Mouse (Mus musculus) brain, adult 2 months (tissue): Measurements from ENCODE around the gene Txndc17.
"Not testable (repeated sequence)": the region's sequence is repeated elsewhere in the genome, so short reads cannot be mapped to it uniquely, and the experiment has no call there.

Source experiments
- DNase-seq: peaks from one replicate; pipeline ENCODE4 v3.0.0; 2011; ENCODE audit warnings: low read depth, low spot score

The Txndc17 gene

DNA sequence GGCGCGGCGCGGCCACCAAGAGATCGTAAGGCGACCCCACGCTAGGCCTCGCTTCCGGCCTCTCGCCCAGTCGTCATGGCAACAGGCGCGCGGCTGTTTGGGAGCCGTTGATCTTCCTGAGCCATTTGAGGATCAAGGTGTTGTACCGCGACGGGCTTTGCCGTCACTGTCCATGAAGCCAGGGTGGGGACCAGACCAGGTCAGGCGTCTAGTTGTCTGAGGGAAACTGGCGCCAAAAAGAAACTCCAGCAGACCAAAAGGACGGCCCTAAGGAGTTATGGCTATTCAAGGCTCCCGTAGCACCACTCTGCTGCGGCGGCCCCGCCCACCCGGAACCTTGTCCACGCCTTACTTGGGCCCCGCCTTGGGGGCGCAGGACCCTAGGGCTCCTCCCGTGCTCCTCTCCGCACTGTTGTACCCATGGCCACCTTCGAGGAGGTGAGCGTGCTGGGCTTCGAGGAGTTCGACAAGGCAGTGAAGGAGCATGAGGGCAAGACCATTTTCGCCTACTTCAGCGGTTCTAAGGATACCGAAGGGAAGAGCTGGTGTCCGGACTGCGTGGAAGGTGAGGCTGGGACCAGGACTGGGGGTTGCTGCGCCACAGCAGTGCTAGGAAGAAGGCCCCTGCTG is at the start of gene Txndc17, which contains the start of gene 4933427D14Rik:
TSS of gene Txndc17 (plus strand) at position 344 of the 630 bp plus-strand sequence.
TSS of gene 4933427D14Rik (minus strand) at position 256 of the 630 bp plus-strand sequence.
- peak; percentile 93 for DNase-seq

DNA sequence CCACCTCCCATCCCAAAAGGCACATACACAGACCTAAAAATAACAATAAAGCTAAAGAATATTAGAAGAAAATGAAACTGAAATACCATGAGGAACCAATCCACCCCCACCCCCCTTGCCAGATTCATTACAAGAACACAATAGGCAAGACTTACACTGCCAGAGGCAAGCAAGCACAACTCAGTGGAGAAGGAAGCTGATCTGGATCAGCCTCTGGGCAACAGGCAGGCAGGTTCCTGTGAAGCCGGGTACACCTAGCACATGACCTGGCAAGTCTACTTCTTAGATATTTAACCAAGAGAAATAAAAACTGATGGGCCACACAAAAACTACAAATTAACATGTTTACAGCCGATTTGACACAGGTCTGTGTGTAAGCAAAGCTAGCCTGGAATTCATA is 44.1 kb upstream of the Txndc17 start:
- no peak for DNase-seq

DNA sequence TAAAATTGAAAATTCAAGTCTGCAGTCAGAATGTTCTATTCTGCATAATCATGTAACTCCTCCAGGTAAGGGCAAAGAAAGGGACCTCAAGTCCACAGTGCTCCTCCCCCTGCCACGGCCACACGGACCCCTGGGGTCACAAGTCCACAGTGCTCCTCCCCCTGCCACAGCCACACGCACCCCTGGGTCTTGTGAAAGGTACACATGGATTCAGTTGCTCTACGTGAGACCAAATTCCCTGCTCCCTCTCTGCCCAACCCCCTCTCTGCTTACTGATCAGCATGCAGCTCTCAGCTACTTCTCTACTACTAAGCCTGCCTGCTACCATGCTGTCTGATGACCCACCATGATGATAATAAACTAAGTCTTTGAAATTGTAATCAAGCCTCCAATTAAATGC is 37.5 kb upstream of the Txndc17 start:
- DNase-seq: no peak

DNA sequence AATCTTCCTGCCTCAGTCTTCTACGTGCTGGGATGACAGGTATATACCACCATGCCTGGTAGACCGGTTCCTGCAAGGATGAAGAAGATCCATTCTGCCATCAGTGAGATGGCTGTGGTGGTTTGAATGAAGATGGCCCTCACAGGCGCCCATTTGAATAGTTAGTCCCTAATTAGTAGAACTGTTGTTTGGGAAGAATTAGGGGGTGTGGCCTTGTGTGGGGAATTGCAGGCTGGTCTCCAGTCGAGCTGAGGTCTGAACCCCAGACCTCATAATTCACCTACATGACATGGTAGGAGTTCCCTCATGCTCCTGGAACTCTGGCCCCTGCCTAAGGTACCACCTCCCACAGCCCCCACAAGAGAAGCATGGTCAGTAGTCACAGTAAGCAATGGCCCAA is 35.4 kb upstream of the Txndc17 start:
- DNase-seq: not testable (repeated sequence)

DNA sequence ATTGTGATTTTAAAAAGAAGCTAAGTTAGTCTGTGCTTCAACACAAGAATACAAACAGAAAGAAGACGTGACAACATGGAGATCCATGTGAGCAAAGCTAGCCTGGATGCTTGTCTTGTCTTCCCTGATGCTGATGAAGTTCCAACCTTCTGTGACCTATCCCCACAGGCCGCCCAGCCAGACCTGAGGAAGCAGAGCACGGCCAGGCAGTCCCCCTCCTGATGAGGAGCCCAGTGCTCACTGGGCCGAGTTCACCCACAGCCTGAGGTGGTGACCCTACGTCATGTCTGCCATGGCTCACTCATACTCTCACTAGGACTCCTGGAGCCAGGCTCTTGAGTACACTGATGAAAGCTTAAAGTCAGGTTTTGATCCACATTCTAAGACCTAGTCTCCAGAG is 33.8 kb upstream of the Txndc17 start:
- DNase-seq: no peak

DNA sequence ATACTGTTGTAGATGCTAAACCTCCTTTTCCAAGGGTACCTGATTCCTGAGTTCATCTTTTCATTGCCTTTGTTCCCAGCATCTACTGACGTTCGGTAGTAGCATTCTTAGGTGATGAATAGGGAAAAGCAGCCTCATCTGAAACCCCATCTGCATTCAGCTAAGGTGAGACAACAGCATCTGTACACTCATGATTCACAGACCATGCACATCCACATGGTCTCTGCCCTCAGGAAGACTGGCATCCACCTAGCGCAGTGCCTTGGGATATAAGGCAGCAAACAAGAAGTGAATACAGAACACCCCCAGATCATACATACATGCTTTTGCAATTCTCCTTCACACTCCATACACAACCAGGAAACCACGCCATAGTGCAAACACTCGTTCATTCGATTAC is 32.6 kb upstream of the Txndc17 start:
- no peak for DNase-seq

DNA sequence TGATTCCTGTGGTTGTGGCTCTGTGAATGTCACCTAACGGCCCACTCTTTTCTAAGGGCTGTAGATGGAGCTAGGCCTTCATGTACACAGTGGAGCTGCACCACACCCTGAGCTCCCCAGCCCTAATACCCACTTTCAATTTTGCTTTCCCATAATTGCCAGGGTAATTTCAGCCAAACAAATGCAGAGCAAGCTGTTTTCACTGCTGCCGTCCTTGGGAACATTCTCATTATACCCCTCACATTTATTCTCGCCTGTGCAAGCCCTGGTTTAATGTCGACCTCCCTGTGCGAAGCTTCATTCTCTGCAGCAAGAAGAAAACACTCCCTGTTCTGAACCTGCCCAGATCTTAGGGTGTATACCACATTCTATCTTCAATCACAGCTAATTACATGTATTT is 31.4 kb upstream of the Txndc17 start:
- peak; percentile 62 for DNase-seq

DNA sequence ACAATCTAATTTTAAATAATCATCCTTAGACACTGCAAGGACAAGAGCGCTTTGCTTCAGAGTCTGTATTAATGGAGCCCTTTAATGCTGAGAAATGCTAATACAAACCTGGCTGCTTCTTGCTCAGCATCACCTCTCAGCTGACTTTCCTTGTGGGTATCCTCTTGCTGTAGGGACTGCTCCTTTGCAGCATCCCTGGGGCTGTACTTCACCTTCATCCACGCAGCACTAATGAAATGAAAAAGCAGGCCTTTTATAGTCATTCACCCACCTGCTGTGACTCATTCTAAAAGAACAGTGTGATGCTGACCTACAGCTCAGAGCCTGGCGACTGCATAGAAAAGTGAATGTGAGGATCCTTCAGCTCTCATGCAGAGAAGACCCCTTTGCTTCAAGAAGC is 30.8 kb upstream of the Txndc17 start:
- peak; percentile 69 for DNase-seq

DNA sequence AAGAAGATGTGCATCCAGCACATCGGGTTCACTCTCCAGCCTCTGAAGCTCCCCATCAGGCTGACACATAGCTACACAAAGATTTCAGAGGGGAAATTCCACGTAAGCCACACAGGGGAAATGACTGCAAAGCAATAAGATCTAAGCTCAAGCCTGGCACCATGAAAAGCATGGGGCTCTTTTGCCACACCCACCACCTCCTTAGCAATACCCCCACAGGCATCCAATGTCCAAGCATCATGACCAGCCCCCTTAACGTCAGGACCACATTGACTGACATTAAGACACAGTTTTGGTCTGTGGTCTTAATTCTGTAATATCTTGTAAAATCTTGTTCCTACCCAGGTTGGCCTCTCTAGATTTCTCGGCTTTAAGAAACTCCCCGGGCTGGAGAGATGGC is 26.8 kb upstream of the Txndc17 start:
- DNase-seq: no peak

DNA sequence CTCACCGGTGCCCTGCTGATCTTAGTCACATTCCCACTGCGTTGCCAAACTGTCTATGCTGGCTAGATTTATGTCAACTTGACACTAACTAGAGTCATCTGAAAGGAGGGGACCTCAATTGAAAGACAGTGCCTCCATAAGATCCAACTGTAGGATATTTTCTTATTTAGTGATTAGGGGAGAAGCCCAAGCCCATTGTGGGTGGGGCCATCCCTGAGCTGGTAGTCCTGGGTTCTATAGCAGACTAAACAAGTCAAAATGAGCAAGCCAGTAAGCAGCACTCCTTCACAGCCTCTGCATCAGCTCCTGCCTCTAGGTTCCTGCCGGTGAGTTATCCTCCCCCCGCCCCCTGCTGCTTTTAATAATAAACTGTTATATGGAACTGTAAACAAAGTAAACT is 26.2 kb upstream of the Txndc17 start:
- no peak for DNase-seq

DNA sequence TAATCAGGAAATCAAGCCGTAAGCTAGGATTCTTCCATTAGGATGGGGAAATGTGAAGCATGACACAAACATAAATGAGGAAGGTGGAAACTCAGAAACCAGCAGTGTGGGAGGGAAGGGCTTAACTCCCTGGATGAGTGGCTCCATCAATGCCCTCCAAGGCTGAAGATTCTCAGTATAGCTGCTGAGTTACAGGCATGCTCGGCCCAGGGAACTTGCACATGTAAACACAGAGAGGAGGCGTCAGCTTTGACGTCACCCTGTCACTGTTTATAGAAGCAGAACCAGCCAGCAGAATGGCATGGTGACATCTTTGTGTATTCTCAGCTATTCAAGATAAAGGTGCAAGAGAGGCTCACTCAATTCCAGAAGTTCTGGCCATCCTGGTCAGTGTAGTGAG is 23.1 kb upstream of the Txndc17 start:
- no peak for DNase-seq

DNA sequence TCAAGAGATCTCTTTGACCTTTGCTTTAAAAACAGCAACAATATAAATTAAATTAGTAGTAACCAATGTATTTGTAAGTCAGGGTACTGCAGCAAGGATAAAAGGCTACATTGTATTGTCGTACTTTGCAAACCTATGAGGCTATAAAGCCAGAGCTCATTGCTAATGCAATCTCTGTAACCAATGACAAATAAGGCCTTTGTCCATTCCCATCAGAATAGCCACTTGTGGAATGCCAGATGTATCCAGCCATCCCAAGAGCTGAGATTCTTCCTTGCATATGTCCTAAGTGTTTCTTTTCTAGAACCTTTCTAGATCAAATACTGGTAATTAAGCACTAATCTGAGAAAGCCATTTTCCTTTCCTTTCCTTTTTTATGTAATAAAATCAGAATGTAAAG is 16.5 kb upstream of the Txndc17 start:
- peak; percentile 71 for DNase-seq

DNA sequence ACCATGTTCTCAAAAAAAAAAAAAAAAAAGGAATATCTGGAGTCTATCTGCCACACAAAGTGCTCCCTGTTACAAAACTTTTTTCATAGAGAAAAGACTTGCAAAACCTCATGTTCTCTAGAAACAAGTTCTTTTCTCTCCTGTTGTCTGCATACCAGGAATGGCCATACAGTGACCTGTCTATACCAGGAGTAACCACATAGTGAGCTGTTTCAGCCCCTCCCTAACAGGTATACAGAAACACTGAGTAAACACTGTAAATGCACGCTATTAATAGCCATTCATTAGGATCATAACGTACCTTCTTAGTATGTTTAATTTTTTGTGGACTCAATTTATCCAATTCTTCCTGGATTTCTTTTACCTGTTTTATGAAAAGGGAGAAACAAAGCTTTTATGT is 13.1 kb upstream of the Txndc17 start:
- no peak for DNase-seq

DNA sequence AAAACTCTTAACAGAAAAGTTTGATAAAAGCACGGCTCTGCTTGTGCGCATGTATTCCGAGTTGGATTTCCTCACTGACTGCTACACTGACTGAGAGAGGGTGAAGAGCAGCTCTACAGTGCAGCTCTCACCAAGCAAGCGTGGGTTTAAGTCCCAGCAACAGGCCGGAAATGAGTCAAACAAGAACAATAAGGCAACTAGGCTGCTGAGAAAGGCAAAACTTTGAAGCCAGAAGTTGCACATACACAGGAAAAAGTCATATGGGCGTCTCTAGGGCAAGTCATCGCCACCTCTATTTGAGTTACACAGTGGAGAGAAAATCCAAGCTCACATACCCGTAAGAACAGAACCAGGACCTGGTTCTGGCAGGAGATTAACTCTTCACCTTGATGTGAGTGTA is 10.8 kb upstream of the Txndc17 start:
- DNase-seq: no peak

DNA sequence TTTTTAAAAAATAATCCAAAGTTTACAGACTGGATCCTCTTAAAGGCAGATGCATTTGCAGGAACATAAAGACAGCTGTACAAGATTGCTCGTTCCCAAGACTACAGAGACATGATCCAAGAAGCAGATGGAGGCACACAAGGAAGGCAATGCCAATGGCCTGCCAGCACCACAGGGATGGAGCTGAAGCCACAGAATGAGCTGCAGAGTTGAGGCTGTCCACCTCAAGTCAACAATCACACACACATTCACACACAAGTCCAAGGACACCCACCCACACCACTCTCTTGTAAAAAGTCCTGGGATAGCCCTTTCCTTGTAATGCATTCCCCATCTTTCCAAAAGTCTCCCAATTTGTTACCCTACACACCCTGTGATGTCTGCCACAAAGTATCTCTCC is 3.9 kb upstream of the Txndc17 start:
- peak; percentile 54 for DNase-seq

DNA sequence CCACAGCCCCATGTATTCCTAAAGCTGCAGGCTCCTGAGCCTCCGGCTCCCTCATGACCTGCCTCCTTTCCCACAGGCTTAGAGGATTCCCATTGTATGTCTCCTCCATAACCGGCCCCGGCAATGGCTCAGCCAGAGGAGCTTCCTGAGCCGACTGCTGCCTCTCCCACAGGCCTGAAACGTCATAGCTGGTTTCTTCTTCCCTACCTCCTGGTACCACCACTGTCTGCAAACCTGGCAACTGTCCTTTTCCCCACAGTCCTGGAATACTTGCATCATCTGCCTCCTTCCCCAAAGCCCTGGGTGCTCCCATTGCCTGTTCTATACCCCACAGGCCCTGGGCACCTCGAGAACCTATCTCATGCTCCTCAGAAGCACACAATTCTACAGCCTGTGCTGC is 2.1 kb upstream of the Txndc17 start:
- peak; percentile 52 for DNase-seq

DNA sequence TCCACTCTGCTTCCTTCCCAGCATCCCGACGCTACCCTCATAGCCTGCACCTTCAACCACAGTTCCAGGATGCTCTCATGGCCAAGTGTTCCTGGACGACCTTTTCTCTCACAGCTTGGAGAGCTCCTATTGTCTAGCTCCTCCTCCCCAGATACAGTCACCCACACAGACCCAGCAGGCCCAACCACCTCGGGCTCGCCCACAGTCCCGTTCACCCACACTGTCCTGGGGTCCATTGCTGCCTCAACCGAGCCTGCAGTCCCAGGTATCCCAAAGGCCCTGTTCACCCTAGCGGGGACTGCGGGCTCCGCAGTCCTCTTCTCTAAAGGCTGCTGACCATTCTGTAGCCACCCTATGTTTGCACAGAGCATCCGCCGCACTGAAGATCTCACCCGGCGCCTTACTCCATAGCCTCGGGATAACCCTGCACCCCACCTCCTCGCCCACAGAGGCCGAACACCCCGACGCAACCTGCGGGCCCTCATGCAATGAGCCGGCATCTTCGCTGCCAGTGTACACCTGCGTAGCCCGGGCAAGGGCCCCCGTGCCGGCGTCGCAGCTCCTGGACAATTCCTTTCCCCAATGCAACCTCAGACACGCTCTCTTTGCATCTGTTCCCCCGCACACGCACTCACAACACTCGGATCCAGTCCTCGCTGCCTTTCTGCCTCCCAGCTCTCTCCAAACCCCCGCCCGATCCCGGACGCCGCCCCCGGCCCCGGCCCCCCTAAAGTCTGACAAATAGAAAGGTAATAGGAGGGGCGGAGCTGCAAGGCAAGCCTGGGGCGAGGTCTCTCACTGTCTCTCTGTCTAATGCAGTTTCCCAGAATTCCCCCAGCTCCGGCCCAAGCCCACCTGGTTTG is 775 bp upstream of the Txndc17 start, which contains the start of gene Gm43951:
TSS of gene Gm43951 (minus strand) at position 500 of the 863 bp plus-strand sequence.
- DNase-seq: peak; percentile 63

DNA sequence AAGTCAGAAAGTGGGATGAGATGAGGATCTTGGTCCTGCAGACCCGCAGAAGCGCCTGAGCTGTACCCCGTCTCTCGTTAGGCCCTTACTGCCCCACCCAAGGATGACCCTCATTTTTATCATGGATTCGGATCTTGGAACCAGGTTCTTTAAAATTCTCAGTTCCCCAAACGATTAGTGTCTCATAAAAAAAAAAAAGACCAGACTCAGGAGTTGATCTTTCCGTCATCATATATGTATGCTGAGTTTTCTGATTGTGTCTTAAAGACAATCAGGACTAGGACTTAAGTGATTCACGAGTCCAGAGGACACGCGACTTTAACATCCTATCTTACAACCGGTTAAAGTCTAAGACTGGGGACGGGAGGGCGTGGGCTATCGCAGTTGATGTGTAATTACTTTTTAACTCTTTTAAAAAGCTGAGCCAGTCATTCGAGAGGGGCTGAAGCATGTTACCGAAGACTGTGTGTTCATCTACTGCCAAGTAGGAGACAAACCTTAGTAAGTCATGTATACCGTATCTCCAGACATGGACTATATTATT is 559 bp downstream of the Txndc17 start:
- DNase-seq: no peak

DNA sequence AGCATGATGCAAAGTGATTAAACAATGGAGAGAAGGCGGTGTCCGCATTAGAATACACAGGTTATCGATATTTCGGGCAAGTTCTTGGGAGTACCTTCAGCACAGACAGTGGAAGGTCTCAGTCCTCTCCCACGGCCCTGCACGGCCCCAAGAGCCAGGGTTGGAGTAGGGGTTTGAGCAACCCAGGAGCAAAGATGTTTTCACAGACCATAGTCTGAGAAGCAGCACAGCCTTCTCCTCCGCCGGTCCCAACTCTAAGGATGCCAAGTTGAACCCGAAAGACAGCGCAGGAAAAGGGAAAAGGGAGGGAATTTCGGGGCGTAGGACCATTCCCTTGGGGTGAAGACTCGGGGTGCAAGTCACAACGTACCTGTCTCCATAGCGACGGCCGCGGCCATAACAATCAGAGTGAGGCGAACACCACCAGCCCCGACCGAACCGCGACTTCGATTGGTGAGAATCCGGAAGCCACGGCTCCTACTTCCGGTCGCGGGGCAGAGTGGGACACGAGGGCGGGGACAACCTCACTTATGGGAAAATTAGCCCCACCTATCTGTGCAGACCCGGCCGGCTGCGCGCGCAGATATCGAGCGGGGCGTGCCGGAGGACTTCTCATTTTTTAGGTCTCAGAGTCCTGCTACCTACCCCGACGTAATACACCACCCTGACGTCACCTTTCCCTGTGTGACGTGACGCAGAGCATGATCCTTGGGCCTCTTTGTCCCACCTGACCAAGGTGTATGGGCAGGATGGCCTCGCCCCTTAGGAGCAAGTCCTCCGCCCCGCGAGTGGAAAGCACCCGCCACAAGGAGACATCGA is 7.5 kb downstream of the Txndc17 start:
- peak; percentile 98 for DNase-seq

DNA sequence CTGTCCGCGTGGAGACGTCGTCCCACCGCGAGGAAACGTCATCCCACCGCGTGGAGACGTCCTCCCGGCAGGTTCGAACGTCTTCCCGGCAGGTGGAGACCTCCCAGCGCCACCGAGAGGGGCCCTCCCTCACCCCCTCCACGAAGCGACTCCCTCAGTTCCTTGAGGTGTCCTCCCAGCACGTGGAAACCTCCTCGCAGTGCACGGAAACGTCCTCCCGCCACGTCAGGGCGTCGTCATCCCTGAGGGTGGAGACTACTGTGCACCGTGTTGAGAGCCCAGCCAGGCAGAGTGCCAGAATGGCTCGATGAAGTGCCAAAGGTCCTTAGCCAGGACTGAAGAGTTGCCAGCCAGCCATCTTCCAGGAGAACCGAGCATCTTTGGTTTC is 8.1 kb downstream of the Txndc17 start, which contains the start of gene Med31:
TSS of gene Med31 (minus strand) at position 183 of the 388 bp plus-strand sequence.
- peak; percentile 95 for DNase-seq

DNA sequence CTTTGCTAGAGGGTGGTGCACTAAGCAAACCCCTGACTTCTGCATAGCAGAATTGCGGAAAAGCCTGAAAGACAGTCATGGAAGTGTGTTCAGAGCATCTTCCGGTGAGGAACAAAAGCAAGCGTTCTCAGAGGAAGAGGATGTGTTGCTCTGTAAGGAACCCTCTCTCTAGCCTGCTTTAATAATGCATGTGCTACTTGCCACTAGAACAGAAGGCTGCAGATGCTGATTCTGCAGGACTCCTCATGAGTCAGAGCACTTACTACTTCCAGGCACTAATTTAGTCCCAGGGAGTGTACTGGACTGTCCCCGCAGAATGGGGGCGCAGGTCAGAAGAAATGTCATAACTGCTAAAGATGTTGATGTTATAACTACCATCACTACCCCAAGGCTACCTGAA is 9.8 kb downstream of the Txndc17 start:
- peak; percentile 59 for DNase-seq

DNA sequence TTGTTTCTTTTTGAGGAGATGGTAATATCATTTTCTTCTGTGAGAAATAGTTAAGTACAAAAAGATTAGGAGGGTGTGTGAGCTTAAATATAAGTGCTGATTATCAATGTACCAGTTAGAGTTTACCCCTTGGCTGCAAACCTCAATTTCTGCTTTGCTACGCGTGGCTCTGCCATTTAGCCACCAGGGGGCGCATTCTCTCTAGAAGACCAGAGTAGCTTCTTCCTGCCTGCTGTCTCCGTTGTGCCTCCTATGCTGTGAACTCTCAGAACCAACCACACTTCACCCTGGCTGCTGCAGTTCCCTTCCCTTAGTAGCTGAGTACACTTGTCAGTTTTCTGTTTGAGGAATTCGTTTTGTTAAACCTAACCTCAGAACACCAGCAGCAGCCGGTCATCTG is 13.9 kb downstream of the Txndc17 start:
- DNase-seq: peak; percentile 87
